Mouse (Mus musculus) layer of hippocampus, postnatal 14 days (tissue): Measurements from ENCODE around the gene Dbi. TPM values are rescaled to one million over a fixed set of nuclear protein-coding genes. Genes with fewer than 3 reads are reported as not detected.

Experiments used
- total RNA-seq, 2 experiments: library from RNA; stranded (reverse); gene quantifications; 2 replicates each; pipeline ENCODE4 v1.2.3; 2021

Dbi gene
- total RNA-seq, 2 experiments from 2014 or later = 458 to 509 TPM

Other genes starting within 250 kb of the Dbi start
- 1 to 10 TPM; 5.8 to 5.9 TPM for gene Tmem177, start 207.9 kb downstream of the Dbi start, total RNA-seq
- gene Cfap221, start 123.8 kb downstream of the Dbi start, total RNA-seq = 1 to 10 TPM in 1 of 2 experiments, under 1 TPM in 1; 0.90 to 1.1 TPM
- gene Sctr, start 114.2 kb downstream of the Dbi start, total RNA-seq = 1 to 10 TPM; 2.0 to 2.4 TPM
- 1 to 10 TPM in 1 of 2 experiments, under 1 TPM in 1; 0.69 to 2.1 TPM for gene Tmem37, start 47.0 kb downstream of the Dbi start, total RNA-seq
- gene 3110009E18Rik, start 109 bp upstream of the Dbi start, total RNA-seq = 1 to 10 TPM; 7.3 to 8.6 TPM
- 1 to 10 TPM; 6.9 to 9.9 TPM for gene Steap3, start 151.6 kb upstream of the Dbi start, total RNA-seq
- 10 to 100 TPM; 40.5 to 41.8 TPM for gene C1ql2, start 219.5 kb upstream of the Dbi start, total RNA-seq